Mouse (Mus musculus) myocyte (in vitro differentiated cells): ENCODE data around the gene Gucd1. TPM values are rescaled to one million over a fixed set of nuclear protein-coding genes. Genes with fewer than 3 reads are reported as not detected.
"Not testable (repeated sequence)": the region's sequence is repeated elsewhere in the genome, so short reads cannot be mapped to it uniquely, and the experiment has no call there.

Source experiments
- H3K27me3 ChIP-seq: one replicate; pipeline ENCODE4 v1.6.1; 2011; ENCODE audit not compliant: control insufficient read depth, insufficient read depth, insufficient read length
- H3K36me3 ChIP-seq: one replicate; pipeline ENCODE4 v1.6.1; 2011; ENCODE audit not compliant: control insufficient read depth, insufficient read depth
- H3K4me2 ChIP-seq: one replicate; pipeline ENCODE4 v1.6.1; 2011; ENCODE audit warnings: low read depth, control low read depth
- H3K4me3 ChIP-seq: one replicate; pipeline ENCODE4 v1.5.1; 2011; ENCODE audit warnings: mild to moderate bottlenecking, control low read depth, moderate library complexity
- H3K79me2 ChIP-seq: one replicate; pipeline ENCODE4 v1.6.1; 2011; ENCODE audit not compliant: control insufficient read depth, insufficient read depth
- H3ac ChIP-seq: one replicate; pipeline ENCODE4 v1.6.1; 2011; ENCODE audit not compliant: control insufficient read depth, insufficient read length
- CEBPB ChIP-seq: IDR thresholded peaks from 2 replicates; pipeline ENCODE4 v1.6.1; 2011; ENCODE audit warnings: mild to moderate bottlenecking, moderate library complexity; ENCODE audit not compliant: poor library complexity, insufficient read depth, severe bottlenecking
- E2F4 ChIP-seq: IDR thresholded peaks from one replicate; pipeline ENCODE4 v1.6.1; 2011; ENCODE audit warnings: mild to moderate bottlenecking, control low read depth, moderate library complexity; ENCODE audit not compliant: insufficient read depth
- MAX ChIP-seq: IDR thresholded peaks from one replicate; pipeline ENCODE4 v1.6.1; 2011; ENCODE audit warnings: low read depth, mild to moderate bottlenecking, control low read depth
- MYOD1 ChIP-seq, 3 experiments: IDR thresholded peaks; one replicate each; pipeline ENCODE4 v1.6.1; 2011; ENCODE audit warnings: control low read depth in 2 of 3, low read depth in 2 of 3, mild to moderate bottlenecking in 2 of 3, moderate library complexity in 1 of 3; ENCODE audit not compliant: insufficient read length in 2 of 3, control insufficient read depth in 1 of 3
- MYOG ChIP-seq, 3 experiments: IDR thresholded peaks; one replicate each; pipeline ENCODE4 v1.6.1; 2011; ENCODE audit warnings: control low read depth in 2 of 3, low read depth in 2 of 3, mild to moderate bottlenecking in 2 of 3; ENCODE audit not compliant: insufficient read length in 2 of 3, control insufficient read depth in 1 of 3, insufficient read depth in 1 of 3
- POLR2A ChIP-seq: IDR thresholded peaks from one replicate; pipeline ENCODE4 v1.6.1; 2011; ENCODE audit warnings: low read depth, mild to moderate bottlenecking, control low read depth, moderate library complexity; ENCODE audit not compliant: insufficient read length
- POLR2AphosphoS2 ChIP-seq: IDR thresholded peaks from one replicate; pipeline ENCODE4 v1.6.1; 2011; ENCODE audit warnings: low read depth, control low read depth; ENCODE audit not compliant: insufficient read length
- REST ChIP-seq: IDR thresholded peaks from one replicate; pipeline ENCODE4 v1.6.1; 2011; ENCODE audit warnings: mild to moderate bottlenecking, control low read depth, moderate library complexity; ENCODE audit not compliant: insufficient read depth, insufficient read length
- SRF ChIP-seq: IDR thresholded peaks from one replicate; pipeline ENCODE4 v1.6.1; 2011; ENCODE audit warnings: low read depth; ENCODE audit not compliant: control insufficient read depth, insufficient read length
- TCF12 ChIP-seq: IDR thresholded peaks from one replicate; pipeline ENCODE4 v1.6.1; 2011; ENCODE audit warnings: mild to moderate bottlenecking, control low read depth; ENCODE audit not compliant: poor library complexity, insufficient read depth, severe bottlenecking
- TCF3 ChIP-seq: IDR thresholded peaks from one replicate; pipeline ENCODE4 v1.6.1; 2011; ENCODE audit warnings: low read depth, control low read depth; ENCODE audit not compliant: insufficient read length
- USF1 ChIP-seq: IDR thresholded peaks from one replicate; pipeline ENCODE4 v1.6.1; 2011; ENCODE audit warnings: low read depth, mild to moderate bottlenecking, control low read depth, moderate library complexity
- polyA plus RNA-seq: library from polyadenylated mRNA; unstranded; fragments of >200 nt; fragmentation: generic; extraction: Trizol; gene quantifications from one replicate; pipeline ENCODE4 v1.2.1, GENCODE M21; 2012; ENCODE audit warnings: missing spikeins

The Gucd1 gene
- polyA plus RNA-seq, 1 experiment = 17.5 TPM

DNA sequence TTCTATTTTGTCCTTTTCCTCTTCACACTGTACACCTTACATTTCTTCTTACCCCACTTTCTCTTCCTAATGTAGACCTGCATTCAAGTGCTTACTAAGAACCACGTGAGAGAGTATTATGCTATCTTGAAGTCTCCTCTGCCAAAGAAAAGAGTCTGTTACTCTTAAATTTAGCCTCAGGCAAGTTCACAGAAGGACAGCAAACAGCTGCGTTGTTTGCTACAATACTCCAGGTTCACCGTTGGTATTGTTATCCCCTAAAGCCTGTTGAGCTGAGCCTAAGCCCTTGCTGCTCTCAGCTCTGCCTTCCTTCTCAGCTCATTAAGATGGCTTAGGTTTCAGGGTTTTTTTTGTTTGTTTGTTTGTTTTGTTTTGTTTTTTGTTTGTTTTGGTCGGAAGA lies 99.0 kb downstream of the Gucd1 start:
- Histone ChIP-seq H3K79me2 (no peaks in the 10 kb centered on the region), H3ac (no peak overlapping the region), H3K4me2 (no peak overlapping the region), H3K27me3 (no peaks in the 10 kb centered on the region), H3K4me3 (no peak overlapping the region), H3K36me3 (no peaks in the 10 kb centered on the region)
- TF ChIP-seq MYOG (IDR thresholded peaks at IDR 0.05; ENCODE audit: control insufficient read depth in 1 of 3, insufficient read depth in 1 of 3, insufficient read length in 2 of 3, low read depth in 2 of 3) (peak in 1 of 3 experiments; percentile 74), E2F4 (no peak), SRF (no peak), REST (no peak), TCF3 (no peak), MAX (no peak), MYOD1 (IDR thresholded peaks at IDR 0.05; ENCODE audit: control insufficient read depth in 1 of 3, insufficient read length in 2 of 3, low read depth in 2 of 3) (peak in 1 of 3 experiments; percentile 15), CEBPB (no peak), TCF12 (no peak), POLR2A (no peak), POLR2AphosphoS2 (no peak), USF1 (no peak)

GRCm38 (mm10) chr10:75417363-75418042 lies 100.3 kb downstream of the Gucd1 start:
- Histone ChIP-seq H3K79me2 (no peaks in the 10 kb centered on the region), H3K4me2 (no peak overlapping the region), H3ac (no peak overlapping the region), H3K36me3 (no peaks in the 10 kb centered on the region), H3K4me3 (no peak overlapping the region), H3K27me3 (no peaks in the 10 kb centered on the region)
- TF ChIP-seq MAX (no peak), SRF (no peak), POLR2A (no peak), TCF3 (no peak), POLR2AphosphoS2 (no peak), REST (no peak), MYOG (IDR thresholded peaks at IDR 0.05; ENCODE audit: control insufficient read depth in 1 of 3, insufficient read depth in 1 of 3, insufficient read length in 2 of 3, low read depth in 2 of 3) (no peak), E2F4 (no peak), TCF12 (no peak), USF1 (no peak), MYOD1 (IDR thresholded peaks at IDR 0.05; ENCODE audit: control insufficient read depth in 1 of 3, insufficient read length in 2 of 3, low read depth in 2 of 3) (no peak), CEBPB (no peak)

DNA sequence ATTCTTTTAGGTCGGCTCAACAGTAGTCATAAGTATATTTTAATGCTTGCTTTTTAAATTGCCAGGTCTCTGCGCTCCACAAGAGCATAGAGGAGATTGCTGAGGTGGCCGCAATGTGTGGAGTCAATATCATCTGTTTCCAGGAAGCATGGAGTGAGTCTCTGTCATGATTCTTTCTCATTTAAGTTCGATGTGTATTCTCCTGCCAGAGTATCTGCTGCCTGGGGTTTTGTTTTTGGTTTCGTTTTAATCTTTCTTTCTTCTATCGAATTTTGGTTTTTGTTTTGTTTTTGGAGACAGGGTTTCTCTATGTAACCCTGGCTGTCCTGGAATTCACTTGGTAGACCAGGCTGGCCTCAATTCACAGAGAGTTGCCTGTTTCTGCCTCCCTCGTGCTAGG lies 102.8 kb downstream of the Gucd1 start:
- no peak overlapping the region for H3ac ChIP-seq
- H3K4me3 ChIP-seq = no peak overlapping the region
- H3K36me3 ChIP-seq = no peaks in the 10 kb centered on the region
- H3K79me2 ChIP-seq = no peaks in the 10 kb centered on the region
- no peak for TF ChIP-seq POLR2AphosphoS2
- TF ChIP-seq REST = no peak
- no peak for TF ChIP-seq TCF3
- TF ChIP-seq MYOG (IDR thresholded peaks at IDR 0.05; ENCODE audit: control insufficient read depth in 1 of 3, insufficient read depth in 1 of 3, insufficient read length in 2 of 3, low read depth in 2 of 3) = no peak
- no peak for TF ChIP-seq MAX
- no peak for TF ChIP-seq SRF
- TF ChIP-seq CEBPB = no peak
- no peak for TF ChIP-seq MYOD1 (IDR thresholded peaks at IDR 0.05; ENCODE audit: control insufficient read depth in 1 of 3, insufficient read length in 2 of 3, low read depth in 2 of 3)
- TF ChIP-seq POLR2A = no peak
- TF ChIP-seq USF1 = no peak
- TF ChIP-seq TCF12 = no peak
- no peak for TF ChIP-seq E2F4
- peak overlapping the region; percentile 5 for H3K4me2 ChIP-seq
- H3K27me3 ChIP-seq = no peaks in the 10 kb centered on the region

GRCm38 (mm10) chr10:75412114-75413103 lies 105.4 kb downstream of the Gucd1 start:
- H3ac ChIP-seq = no peak overlapping the region
- H3K27me3 ChIP-seq = no peaks in the 10 kb centered on the region
- no peaks in the 10 kb centered on the region for H3K79me2 ChIP-seq
- H3K4me3 ChIP-seq = no peak overlapping the region
- TF ChIP-seq TCF3 = no peak
- no peak for TF ChIP-seq MAX
- TF ChIP-seq TCF12 = no peak
- no peak for TF ChIP-seq REST
- no peak overlapping the region for H3K4me2 ChIP-seq
- no peaks in the 10 kb centered on the region for H3K36me3 ChIP-seq

- not testable (repeated sequence) for H3K36me3 ChIP-seq, H3K4me3 ChIP-seq, H3K79me2 ChIP-seq, H3ac ChIP-seq, H3K27me3 ChIP-seq, H3K4me2 ChIP-seq
Observed at GRCm38 (mm10) chr10:75411343-75412113, 106.2 kb downstream of the Gucd1 start.
